Mouse (Mus musculus): Measurements from ENCODE around the gene Wbp1. TPM values are rescaled to one million over a fixed set of nuclear protein-coding genes. Genes with fewer than 3 reads are reported as not detected.

Wbp1 gene
- polyA plus RNA-seq, 1 experiment from 2014 or later, result 108 TPM

GRCm38 (mm10) chr6:83107566-83108400, 13.6 kb downstream of the Wbp1 start:
- H3K9me3 ChIP-seq (replicated peaks; ENCODE audit: low read length), result no peaks in the 10 kb centered on the region
- H3K4me1 ChIP-seq (replicated peaks; ENCODE audit: insufficient read depth, low read length), result peaks cover 14% of the 10 kb centered on the region
- peak; percentile 88 for TF ChIP-seq CTCF (IDR thresholded peaks at IDR 0.05; ENCODE audit: low read depth)
- DNase-seq (ENCODE audit: low spot score) (peak; percentile 93), ATAC-seq (replicated peaks; ENCODE audit: low FRiP score, low read depth) (peak; percentile 59)
- H3K36me3 ChIP-seq (ENCODE audit: insufficient read depth, low read length), result no peaks in the 10 kb centered on the region
- no peak overlapping the region for H3K27ac ChIP-seq
- peak overlapping the region; percentile 89; the same call in 1 of the 2 replicates for H3K9ac ChIP-seq (ENCODE audit: low read depth, low read length)
- no peaks in the 10 kb centered on the region for H3K27me3 ChIP-seq (ENCODE audit: insufficient read depth, low read length)
- H3K4me3 ChIP-seq (replicated peaks; ENCODE audit: low read depth, low read length), result no peak overlapping the region
- WGBS, result 39% methylated on average over 13 of the region's 13 CpGs
- H3K4me2 ChIP-seq (ENCODE audit: low read length), result peak overlapping the region; percentile 83

- Histone ChIP-seq H3K36me3 (ENCODE audit: insufficient read depth, low read length) (no peaks in the 10 kb centered on the region), H3K27ac (no peak overlapping the region), H3K9ac (ENCODE audit: low read depth, low read length) (no peak overlapping the region), H3K4me3 (replicated peaks; ENCODE audit: low read depth, low read length) (no peak overlapping the region), H3K27me3 (ENCODE audit: insufficient read depth, low read length) (no peaks in the 10 kb centered on the region), H3K9me3 (replicated peaks; ENCODE audit: low read length) (no peaks in the 10 kb centered on the region), H3K4me1 (replicated peaks; ENCODE audit: insufficient read depth, low read length) (peaks cover 19% of the 10 kb centered on the region), H3K4me2 (ENCODE audit: low read length) (no peak overlapping the region)
- 71% methylated on average over 4 of the region's 4 CpGs for WGBS
- TF ChIP-seq CTCF (IDR thresholded peaks at IDR 0.05; ENCODE audit: low read depth), result no peak
- DNase-seq (ENCODE audit: low spot score), result no peak
- no peak for ATAC-seq (replicated peaks; ENCODE audit: low FRiP score, low read depth)
Observed at GRCm38 (mm10) chr6:83104158-83104557, 17.2 kb downstream of the Wbp1 start.

GRCm38 (mm10) chr6:83103130-83103650, 18.2 kb downstream of the Wbp1 start:
- Histone ChIP-seq H3K27me3 (ENCODE audit: insufficient read depth, low read length) (no peaks in the 10 kb centered on the region), H3K36me3 (ENCODE audit: insufficient read depth, low read length) (no peaks in the 10 kb centered on the region), H3K4me3 (replicated peaks; ENCODE audit: low read depth, low read length) (no peak overlapping the region), H3K27ac (no peak overlapping the region), H3K9ac (ENCODE audit: low read depth, low read length) (peak overlapping the region; percentile 81), H3K9me3 (replicated peaks; ENCODE audit: low read length) (no peaks in the 10 kb centered on the region), H3K4me1 (replicated peaks; ENCODE audit: insufficient read depth, low read length) (peaks cover 19% of the 10 kb centered on the region), H3K4me2 (ENCODE audit: low read length) (peak overlapping the region; percentile 81; the same call in 1 of the 2 replicates)
- no peak for DNase-seq (ENCODE audit: low spot score)
- no peak for ATAC-seq (replicated peaks; ENCODE audit: low FRiP score, low read depth)
- WGBS, result 58% methylated on average over 11 of the region's 11 CpGs
- no peak for TF ChIP-seq CTCF (IDR thresholded peaks at IDR 0.05; ENCODE audit: low read depth)

- peak; percentile 80 for DNase-seq (ENCODE audit: low spot score)
Observed at GRCm38 (mm10) chr6:83101688-83102556, 19.4 kb downstream of the Wbp1 start.

DNA sequence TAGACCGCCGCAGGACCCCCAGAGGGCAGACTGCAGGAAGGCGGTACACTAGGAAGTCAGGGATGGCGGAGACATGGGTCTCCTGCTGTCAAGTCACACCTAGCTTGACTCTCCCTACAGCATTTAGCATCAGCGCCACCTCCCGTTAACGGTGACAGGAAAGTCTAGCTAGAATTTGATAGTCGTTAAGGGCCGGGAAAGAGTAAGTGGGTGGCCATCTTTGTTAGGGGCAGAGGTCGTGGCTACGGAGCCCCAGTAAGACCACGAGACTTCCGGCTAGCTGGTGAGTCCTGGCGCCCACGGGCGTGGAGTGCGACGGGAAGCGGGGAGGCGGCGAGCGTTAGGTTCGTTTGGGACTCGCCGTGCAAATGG, 20.1 kb downstream of the Wbp1 start, which contains the start of the genes Ccdc142 and Gm42688:
TSS of gene Ccdc142 (plus strand) at position 286 of the 372 bp plus-strand sequence.
TSS of gene Gm42688 (plus strand) at position 302 of the 372 bp plus-strand sequence.
- no peaks in the 10 kb centered on the region for H3K36me3 ChIP-seq (ENCODE audit: insufficient read depth, low read length)
- H3K4me2 ChIP-seq (ENCODE audit: low read length), result peak within 1 kb of the TSS; percentile 81
- DNase-seq (ENCODE audit: low spot score), result peak; percentile 96
- TF ChIP-seq CTCF (IDR thresholded peaks at IDR 0.05; ENCODE audit: low read depth), result peak; percentile 74
- H3K9me3 ChIP-seq (replicated peaks; ENCODE audit: low read length), result no peaks in the 10 kb centered on the region
- peak; percentile 88 for ATAC-seq (replicated peaks; ENCODE audit: low FRiP score, low read depth)
- under 1% methylated on average over 25 of the region's 25 CpGs for WGBS
- H3K4me3 ChIP-seq (replicated peaks; ENCODE audit: low read depth, low read length), result peak within 1 kb of the TSS; percentile 71
- peak within 1 kb of the TSS; percentile 83 for H3K27ac ChIP-seq
- H3K4me1 ChIP-seq (replicated peaks; ENCODE audit: insufficient read depth, low read length), result peaks cover 19% of the 10 kb centered on the region
- H3K27me3 ChIP-seq (ENCODE audit: insufficient read depth, low read length), result no peaks in the 10 kb centered on the region
- peak within 1 kb of the TSS; percentile 81 for H3K9ac ChIP-seq (ENCODE audit: low read depth, low read length)

More at GRCm38 (mm10) chr6:83101688-83102556, 19.4 kb downstream of the Wbp1 start:
- Histone ChIP-seq H3K9ac (ENCODE audit: low read depth, low read length) (peak overlapping the region; percentile 81), H3K27ac (peak overlapping the region; percentile 83), H3K4me2 (ENCODE audit: low read length) (peak overlapping the region; percentile 81), H3K4me3 (replicated peaks; ENCODE audit: low read depth, low read length) (peak overlapping the region; percentile 71), H3K9me3 (replicated peaks; ENCODE audit: low read length) (no peaks in the 10 kb centered on the region), H3K4me1 (replicated peaks; ENCODE audit: insufficient read depth, low read length) (peaks cover 19% of the 10 kb centered on the region), H3K36me3 (ENCODE audit: insufficient read depth, low read length) (no peaks in the 10 kb centered on the region), H3K27me3 (ENCODE audit: insufficient read depth, low read length) (no peaks in the 10 kb centered on the region)
- peak; percentile 69 for TF ChIP-seq CTCF (IDR thresholded peaks at IDR 0.05; ENCODE audit: low read depth)
- ATAC-seq (replicated peaks; ENCODE audit: low FRiP score, low read depth), result peak; percentile 67
- WGBS, result under 1% methylated on average over 63 of the region's 74 CpGs

- ATAC-seq (replicated peaks; ENCODE audit: low FRiP score, low read depth) (no peak), DNase-seq (ENCODE audit: low spot score) (peak; percentile 89)
- Histone ChIP-seq H3K9ac (ENCODE audit: low read depth, low read length) (no peak overlapping the region), H3K9me3 (replicated peaks; ENCODE audit: low read length) (no peaks in the 10 kb centered on the region), H3K27me3 (ENCODE audit: insufficient read depth, low read length) (no peaks in the 10 kb centered on the region), H3K4me3 (replicated peaks; ENCODE audit: low read depth, low read length) (no peak overlapping the region), H3K36me3 (ENCODE audit: insufficient read depth, low read length) (no peaks in the 10 kb centered on the region), H3K4me2 (ENCODE audit: low read length) (no peak overlapping the region), H3K4me1 (replicated peaks; ENCODE audit: insufficient read depth, low read length) (peaks cover 18% of the 10 kb centered on the region), H3K27ac (0 out of 2 replicates have a peak overlapping the region, but pooled peaks have one; percentile 5)
- TF ChIP-seq CTCF (IDR thresholded peaks at IDR 0.05; ENCODE audit: low read depth), result no peak
- 13% methylated on average over 2 of the region's 2 CpGs for WGBS
Observed at GRCm38 (mm10) chr6:83098411-83098810, 22.9 kb downstream of the Wbp1 start.
